Mouse (Mus musculus): ENCODE results near the gene Dffa.
"Not testable (repeated sequence)": the region's sequence is repeated elsewhere in the genome, so short reads cannot be mapped to it uniquely, and the experiment has no call there.

The Dffa gene

GRCm38 (mm10) chr4:149098571-149098970, 5.4 kb upstream of the Dffa start:
- no peak for DNase-seq (ENCODE audit: low spot score in 2 of 2)

GRCm38 (mm10) chr4:149099369-149100017, 4.5 kb upstream of the Dffa start, which contains the start of gene Pex14:
Gene Pex14, minus strand, starts transcription at chr4:149099876.
- DNase-seq (ENCODE audit: low spot score in 2 of 2), result peak; percentile 88 to 93

GRCm38 (mm10) chr4:149100449-149100848, 3.5 kb upstream of the Dffa start:
- DNase-seq (ENCODE audit: low spot score in 2 of 2), result not testable (repeated sequence)

GRCm38 (mm10) chr4:149101456-149101855, 2.5 kb upstream of the Dffa start:
- no peak for DNase-seq (ENCODE audit: low spot score in 2 of 2)

GRCm38 (mm10) chr4:149119978-149120562, 16.1 kb downstream of the Dffa start:
- not testable (repeated sequence) for DNase-seq (ENCODE audit: low spot score in 2 of 2)

- no peak for DNase-seq (ENCODE audit: low spot score in 2 of 2)
These were observed 19.5 kb downstream of the Dffa start for GRCm38 (mm10) chr4:149123432-149123831.

- no peak for DNase-seq (ENCODE audit: low spot score in 2 of 2)
These were observed 21.6 kb downstream of the Dffa start for GRCm38 (mm10) chr4:149125341-149126114.

GRCm38 (mm10) chr4:149126115-149126509, 22.2 kb downstream of the Dffa start:
- no peak for DNase-seq (ENCODE audit: low spot score in 2 of 2)

GRCm38 (mm10) chr4:149126663-149127062, 22.7 kb downstream of the Dffa start, which contains the start of gene Cort:
Gene Cort, minus strand, starts transcription at chr4:149126763.
- no peak for DNase-seq (ENCODE audit: low spot score in 2 of 2)

GRCm38 (mm10) chr4:149128467-149128866, 24.5 kb downstream of the Dffa start:
- DNase-seq (ENCODE audit: low spot score in 2 of 2), result no peak

GRCm38 (mm10) chr4:149131021-149131752, 27.2 kb downstream of the Dffa start:
- DNase-seq (ENCODE audit: low spot score in 2 of 2), result no peak

- DNase-seq (ENCODE audit: low spot score in 2 of 2), result no peak
These were observed 28.0 kb downstream of the Dffa start for GRCm38 (mm10) chr4:149131789-149132565.

- no peak for DNase-seq (ENCODE audit: low spot score in 2 of 2)
These were observed 29.4 kb downstream of the Dffa start for GRCm38 (mm10) chr4:149133395-149133794.

- no peak for DNase-seq (ENCODE audit: low spot score in 2 of 2)
These were observed 32.3 kb downstream of the Dffa start for GRCm38 (mm10) chr4:149136116-149136850.

- DNase-seq (ENCODE audit: low spot score in 2 of 2), result peak; percentile 76 to 94
These were observed 33.2 kb downstream of the Dffa start, which contains the start of gene Cenps for GRCm38 (mm10) chr4:149136982-149137770. Gene Cenps, minus strand, starts transcription at chr4:149137629.

GRCm38 (mm10) chr4:149138515-149138914, 34.6 kb downstream of the Dffa start:
- no peak for DNase-seq (ENCODE audit: low spot score in 2 of 2)

- DNase-seq (ENCODE audit: low spot score in 2 of 2), result no peak
These were observed 39.6 kb downstream of the Dffa start for GRCm38 (mm10) chr4:149143594-149143993.

- DNase-seq (ENCODE audit: low spot score in 2 of 2), result peak; percentile 60 to 76
These were observed 40.5 kb downstream of the Dffa start for GRCm38 (mm10) chr4:149144459-149144858.

GRCm38 (mm10) chr4:149145151-149145550, 41.2 kb downstream of the Dffa start:
- DNase-seq (ENCODE audit: low spot score in 2 of 2), result no peak

GRCm38 (mm10) chr4:149147528-149147927, 43.6 kb downstream of the Dffa start:
- no peak for DNase-seq (ENCODE audit: low spot score in 2 of 2)
